Mouse (Mus musculus) R1 (cell line): ENCODE measurements around the gene Mn1.

Experiments used
- DNase-seq: peaks from one replicate; pipeline ENCODE4 v3.0.0-alpha.2; 2018; ENCODE audit warnings: low read depth, low spot score

Gene Mn1

GRCm38 (mm10) chr5:111416591-111417374 is at the start of gene Mn1:
Gene Mn1 (plus strand): TSS chr5:111417362.
- DNase-seq, result peak; percentile 90

GRCm38 (mm10) chr5:111367937-111368517 is 49.1 kb upstream of the Mn1 start:
- no peak for DNase-seq

GRCm38 (mm10) chr5:111368576-111368975 is 48.6 kb upstream of the Mn1 start:
- DNase-seq, result no peak

- no peak for DNase-seq
Measured at GRCm38 (mm10) chr5:111375616-111376015, 41.5 kb upstream of the Mn1 start.

GRCm38 (mm10) chr5:111376276-111377020 is 40.7 kb upstream of the Mn1 start:
- DNase-seq, result no peak

- DNase-seq, result no peak
Measured at GRCm38 (mm10) chr5:111378126-111378993, 38.8 kb upstream of the Mn1 start.

GRCm38 (mm10) chr5:111383335-111383734 is 33.8 kb upstream of the Mn1 start:
- DNase-seq, result no peak

GRCm38 (mm10) chr5:111390911-111391310 is 26.3 kb upstream of the Mn1 start:
- DNase-seq, result no peak

- DNase-seq, result no peak
Measured at GRCm38 (mm10) chr5:111391485-111391884, 25.7 kb upstream of the Mn1 start.

GRCm38 (mm10) chr5:111393346-111394197 is 23.6 kb upstream of the Mn1 start:
- DNase-seq, result peak; percentile 63

- DNase-seq, result no peak
Measured at GRCm38 (mm10) chr5:111394198-111395053, 22.7 kb upstream of the Mn1 start.

- no peak for DNase-seq
Measured at GRCm38 (mm10) chr5:111395771-111396170, 21.4 kb upstream of the Mn1 start.

- peak; percentile 47 for DNase-seq
Measured at GRCm38 (mm10) chr5:111396199-111396598, 21.0 kb upstream of the Mn1 start.

- DNase-seq, result no peak
Measured at GRCm38 (mm10) chr5:111398471-111398870, 18.7 kb upstream of the Mn1 start.

- no peak for DNase-seq
Measured at GRCm38 (mm10) chr5:111399271-111399670, 17.9 kb upstream of the Mn1 start.

GRCm38 (mm10) chr5:111401879-111402650 is 15.1 kb upstream of the Mn1 start:
- DNase-seq, result no peak

GRCm38 (mm10) chr5:111402651-111402996 is 14.5 kb upstream of the Mn1 start:
- no peak for DNase-seq

GRCm38 (mm10) chr5:111404721-111405120 is 12.4 kb upstream of the Mn1 start:
- no peak for DNase-seq
